Mouse (Mus musculus): ENCODE results near the gene Gm20715.

GRCm38 (mm10) chr7:6388971-6389370, 21.1 kb upstream of the Gm20715 start:
- no peak for TF ChIP-seq CTCF (IDR thresholded peaks at IDR 0.05; ENCODE audit: borderline replicate concordance, insufficient read depth, low read length)
- TF ChIP-seq POLR2A (IDR thresholded peaks at IDR 0.05; ENCODE audit: low read depth, low read length), result no peak
